Mouse (Mus musculus): ENCODE data around the gene Gm49661. TPM values are rescaled to one million over a fixed set of nuclear protein-coding genes. Genes with fewer than 3 reads are reported as not detected.

Gm49661 gene
- total RNA-seq, 1 experiment from 2014 or later = not detected

DNA sequence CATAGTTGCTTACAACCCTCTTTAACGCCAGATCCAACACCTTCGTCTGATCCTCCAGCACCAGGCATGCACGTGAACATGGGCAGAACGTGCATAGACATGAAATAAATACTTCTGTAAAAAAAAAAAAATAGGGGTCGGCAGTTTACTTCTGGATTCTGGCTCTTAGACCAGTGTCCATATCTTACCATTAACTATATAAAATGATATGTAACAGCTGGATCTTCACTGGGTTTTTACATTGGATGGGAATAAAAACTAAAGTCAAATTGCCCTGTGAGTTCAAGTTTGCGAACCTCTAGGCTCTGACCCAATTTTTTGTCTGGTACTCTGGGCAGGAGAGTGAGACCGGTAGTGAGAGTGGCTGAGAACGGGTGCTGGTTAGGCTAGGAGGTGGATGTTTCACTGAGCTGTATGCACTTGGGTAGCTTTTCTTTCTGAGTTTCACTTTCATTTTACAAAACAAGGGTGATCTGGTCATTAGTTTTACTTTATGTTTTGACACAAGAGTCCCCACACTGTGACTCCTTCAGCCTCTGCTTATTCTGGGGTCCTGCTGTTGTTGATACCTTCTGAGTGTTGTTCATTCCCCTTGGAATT lies 5.4 kb upstream of the Gm49661 start:
- ATAC-seq (replicated peaks in 1 of 2; ENCODE audit: insufficient read depth in 1 of 2, low FRiP score in 2 of 2, low TSS enrichment in 1 of 2, low read depth in 1 of 2, poor library complexity in 2 of 2, severe bottlenecking in 2 of 2) = no peak

DNA sequence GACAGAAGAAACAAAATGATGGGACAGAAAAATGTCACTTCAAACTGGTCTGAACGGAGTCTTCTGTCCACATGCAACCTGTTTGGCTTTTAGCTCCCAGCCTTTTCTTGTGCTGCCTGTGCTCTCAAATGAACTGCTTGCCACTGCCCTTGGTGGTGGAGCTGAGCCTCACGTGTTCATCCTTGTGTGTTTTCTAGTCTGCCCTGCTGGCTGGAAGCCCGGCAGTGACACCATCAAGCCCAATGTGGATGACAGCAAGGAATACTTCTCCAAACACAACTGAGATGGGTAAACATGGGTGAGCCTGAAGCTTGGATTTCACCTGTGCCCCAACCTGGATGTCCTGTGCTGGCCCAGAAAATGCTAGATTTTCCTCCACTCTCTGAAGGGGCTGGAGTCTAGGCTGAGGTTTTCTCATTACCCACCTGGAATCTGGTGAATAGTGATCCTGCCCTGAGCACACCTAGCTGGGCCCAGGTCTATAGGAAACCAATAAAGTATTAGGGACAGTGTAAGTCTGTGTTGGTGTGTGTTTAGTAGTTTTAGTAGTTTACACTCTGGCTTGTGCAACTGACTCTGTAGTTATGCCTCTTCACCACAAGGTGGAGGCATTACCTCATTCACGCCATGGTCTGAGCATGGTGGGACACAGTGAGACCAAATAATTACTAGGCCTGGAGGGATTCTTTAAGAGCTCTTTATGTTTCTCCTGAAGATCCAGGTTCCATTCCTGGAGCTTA lies 4.7 kb upstream of the Gm49661 start:
- no peak for ATAC-seq (replicated peaks in 1 of 2; ENCODE audit: insufficient read depth in 1 of 2, low FRiP score in 2 of 2, low TSS enrichment in 1 of 2, low read depth in 1 of 2, poor library complexity in 2 of 2, severe bottlenecking in 2 of 2)

DNA sequence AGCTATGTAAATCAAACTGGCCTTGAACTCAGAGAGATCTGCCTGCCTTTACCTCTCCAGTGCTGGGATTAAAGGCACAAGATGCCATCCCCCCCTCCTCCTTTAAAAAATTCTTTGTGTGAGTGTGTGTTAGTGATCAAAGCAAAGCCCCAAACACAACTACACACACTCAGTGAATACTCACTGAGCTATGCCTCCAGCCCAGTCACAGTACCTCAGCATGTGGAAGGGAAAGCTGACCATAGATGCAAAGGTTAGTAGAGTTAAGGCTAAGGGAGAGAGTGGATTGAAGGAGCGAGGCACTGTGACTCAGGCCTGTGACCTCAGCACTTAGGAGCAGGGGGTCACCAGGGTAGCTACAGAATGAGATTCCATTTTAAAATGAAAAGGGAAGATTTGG lies 3.8 kb upstream of the Gm49661 start:
- no peak for ATAC-seq (replicated peaks in 1 of 2; ENCODE audit: insufficient read depth in 1 of 2, low FRiP score in 2 of 2, low TSS enrichment in 1 of 2, low read depth in 1 of 2, poor library complexity in 2 of 2, severe bottlenecking in 2 of 2)

GRCm38 (mm10) chr8:84970913-84971312 lies 1.7 kb upstream of the Gm49661 start:
- no peak for ATAC-seq (replicated peaks in 1 of 2; ENCODE audit: insufficient read depth in 1 of 2, low FRiP score in 2 of 2, low TSS enrichment in 1 of 2, low read depth in 1 of 2, poor library complexity in 2 of 2, severe bottlenecking in 2 of 2)

GRCm38 (mm10) chr8:84970135-84970790 lies 1.0 kb upstream of the Gm49661 start:
- no peak for ATAC-seq (replicated peaks in 1 of 2; ENCODE audit: insufficient read depth in 1 of 2, low FRiP score in 2 of 2, low TSS enrichment in 1 of 2, low read depth in 1 of 2, poor library complexity in 2 of 2, severe bottlenecking in 2 of 2)

DNA sequence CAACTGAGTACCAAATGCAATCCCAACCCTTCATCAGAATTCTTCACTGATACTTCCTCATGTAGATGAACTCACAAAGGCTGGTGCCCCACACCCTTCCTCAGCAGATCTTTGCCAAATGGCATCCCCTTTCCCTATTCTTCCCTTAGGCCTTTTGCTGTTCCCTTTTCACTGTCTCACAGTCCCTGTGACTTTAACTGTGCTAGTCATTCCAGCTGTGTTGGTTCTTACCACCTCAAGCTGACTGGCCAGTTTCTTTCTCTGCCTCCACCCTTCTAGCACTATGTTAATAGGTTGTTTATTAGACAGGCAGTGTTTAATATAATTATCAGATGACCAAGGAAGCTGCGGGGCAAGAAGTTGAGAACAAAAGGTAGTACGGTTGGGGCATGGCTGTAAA lies 583 bp downstream of the Gm49661 start:
- no peak for ATAC-seq (replicated peaks in 1 of 2; ENCODE audit: insufficient read depth in 1 of 2, low FRiP score in 2 of 2, low TSS enrichment in 1 of 2, low read depth in 1 of 2, poor library complexity in 2 of 2, severe bottlenecking in 2 of 2)

DNA sequence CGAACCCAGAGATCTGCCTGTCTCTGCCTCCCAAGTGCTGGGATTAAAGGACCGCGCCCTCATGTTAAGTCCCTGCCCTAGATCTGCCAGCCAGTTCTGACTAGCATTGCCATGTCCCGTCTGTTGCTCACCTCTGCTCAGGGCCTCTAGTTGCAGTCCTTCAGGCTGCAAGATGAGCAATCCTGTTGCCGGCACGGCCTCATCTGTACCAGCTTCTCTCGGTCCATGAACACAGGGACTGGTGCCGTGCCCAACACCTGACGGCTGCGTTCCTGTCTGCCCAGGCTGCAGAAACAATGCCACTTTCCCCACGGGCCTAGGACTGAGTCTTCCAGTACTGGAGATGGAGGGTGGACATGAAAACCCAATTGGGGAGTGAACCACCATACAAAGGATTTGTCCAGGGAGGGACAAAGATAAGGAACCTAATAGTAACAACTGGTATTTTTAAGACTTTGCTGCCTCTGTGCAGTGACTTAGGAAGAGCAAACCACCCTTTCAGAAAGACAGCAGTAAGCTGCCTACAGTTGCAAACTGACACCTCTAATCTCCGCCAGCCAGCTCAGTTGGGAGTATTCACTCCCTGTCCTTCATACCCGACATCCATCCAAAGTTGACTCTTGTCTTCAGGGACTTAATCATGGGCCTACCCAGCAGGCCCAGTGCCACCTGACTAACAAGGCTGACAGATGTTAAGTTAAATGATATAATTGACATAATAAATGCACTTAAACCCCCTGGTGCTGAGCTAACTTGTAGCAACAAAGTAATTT lies 1.5 kb downstream of the Gm49661 start:
- ATAC-seq (replicated peaks in 1 of 2; ENCODE audit: insufficient read depth in 1 of 2, low FRiP score in 2 of 2, low TSS enrichment in 1 of 2, low read depth in 1 of 2, poor library complexity in 2 of 2, severe bottlenecking in 2 of 2) = no peak

GRCm38 (mm10) chr8:84966603-84967002 lies 2.6 kb downstream of the Gm49661 start:
- no peak for ATAC-seq (replicated peaks in 1 of 2; ENCODE audit: insufficient read depth in 1 of 2, low FRiP score in 2 of 2, low TSS enrichment in 1 of 2, low read depth in 1 of 2, poor library complexity in 2 of 2, severe bottlenecking in 2 of 2)

DNA sequence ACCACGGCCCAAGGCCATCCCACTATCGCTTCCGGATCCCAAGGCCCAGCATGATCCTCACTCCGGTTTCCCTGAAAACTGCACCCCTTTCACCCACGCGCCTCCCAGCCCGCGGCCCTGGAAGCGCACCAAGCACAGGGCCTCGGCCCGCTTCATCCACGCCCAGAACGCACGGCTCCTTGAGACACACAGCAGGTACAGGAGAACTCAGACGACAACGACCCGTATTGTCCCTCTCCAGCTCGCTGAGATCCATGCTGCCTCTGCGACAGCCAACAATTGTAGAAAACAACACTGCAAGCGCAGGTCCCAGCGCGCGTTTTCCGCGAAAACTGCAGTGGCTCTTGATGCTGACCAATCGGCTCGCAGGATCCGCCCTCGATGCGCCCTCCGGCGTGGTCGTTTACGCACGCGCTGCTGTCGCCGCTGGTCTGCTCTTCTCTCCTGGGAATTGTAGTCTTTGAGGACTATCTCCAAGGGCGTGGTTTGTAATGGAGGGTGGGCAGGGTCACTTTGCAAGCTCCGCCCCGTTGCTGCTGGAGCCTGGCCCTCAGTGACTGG lies 3.4 kb downstream of the Gm49661 start:
- ATAC-seq (replicated peaks in 1 of 2; ENCODE audit: insufficient read depth in 1 of 2, low FRiP score in 2 of 2, low TSS enrichment in 1 of 2, low read depth in 1 of 2, poor library complexity in 2 of 2, severe bottlenecking in 2 of 2) = peak; percentile 93 to 94

DNA sequence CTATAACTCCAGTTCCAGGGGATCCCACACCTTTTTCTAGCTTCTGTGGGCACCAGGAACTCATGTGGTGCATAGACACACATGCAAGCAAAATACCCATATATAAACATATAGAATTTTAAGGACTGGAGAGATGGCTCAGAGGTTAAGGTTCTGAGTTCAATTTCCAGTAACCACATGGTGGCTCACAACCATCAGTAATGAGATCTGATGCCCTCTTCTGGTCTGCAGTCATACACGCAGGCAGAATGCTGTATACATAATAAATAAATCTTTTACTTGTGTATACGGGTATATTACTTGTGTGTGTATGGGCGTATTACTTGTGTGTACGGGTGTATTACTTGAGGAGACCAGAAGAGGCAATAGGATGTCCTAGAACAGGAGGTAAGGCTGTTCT lies 5.3 kb downstream of the Gm49661 start:
- no peak for ATAC-seq (replicated peaks in 1 of 2; ENCODE audit: insufficient read depth in 1 of 2, low FRiP score in 2 of 2, low TSS enrichment in 1 of 2, low read depth in 1 of 2, poor library complexity in 2 of 2, severe bottlenecking in 2 of 2)

DNA sequence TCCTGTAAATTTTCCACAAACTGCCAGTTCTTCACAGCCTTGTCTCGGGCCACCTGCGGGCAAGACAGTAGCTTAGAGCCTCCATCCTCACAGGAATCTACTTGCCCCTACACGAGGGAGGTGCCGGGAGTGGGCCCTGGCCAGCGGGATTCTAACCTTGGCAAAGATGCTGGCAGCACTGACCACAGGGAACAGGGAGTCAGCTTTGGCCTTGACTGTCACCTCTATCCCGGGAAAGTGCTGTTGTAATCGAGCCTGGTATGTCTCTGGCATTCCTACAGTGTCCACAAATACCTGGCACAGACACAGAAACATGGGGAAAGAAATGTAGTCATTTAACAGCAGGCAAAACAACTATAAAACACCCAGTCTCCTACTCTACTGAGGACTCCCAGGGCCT lies 9.4 kb downstream of the Gm49661 start:
- no peak for ATAC-seq (replicated peaks in 1 of 2; ENCODE audit: insufficient read depth in 1 of 2, low FRiP score in 2 of 2, low TSS enrichment in 1 of 2, low read depth in 1 of 2, poor library complexity in 2 of 2, severe bottlenecking in 2 of 2)

DNA sequence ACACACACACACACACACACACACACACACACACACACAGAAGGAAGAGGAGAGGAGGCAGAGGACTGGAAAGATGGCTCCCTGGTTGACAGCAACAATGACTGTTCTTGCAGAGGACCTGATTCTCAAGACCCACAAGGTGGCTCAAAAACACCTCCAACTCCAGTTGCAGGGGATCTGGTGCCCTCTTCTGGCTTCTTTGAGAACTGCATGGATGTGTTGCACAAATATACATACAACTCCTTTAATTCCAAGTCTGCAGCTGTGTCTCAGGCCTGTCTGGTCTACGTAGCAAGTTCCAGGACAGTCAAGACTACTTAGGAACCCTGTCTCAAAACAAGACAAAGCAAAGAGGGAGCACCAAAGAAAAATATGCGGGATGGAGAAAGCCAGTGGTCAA lies 12.5 kb downstream of the Gm49661 start:
- peak; percentile 53 to 64; a peak in 2 of 4 replicates for ATAC-seq (replicated peaks in 1 of 2; ENCODE audit: insufficient read depth in 1 of 2, low FRiP score in 2 of 2, low TSS enrichment in 1 of 2, low read depth in 1 of 2, poor library complexity in 2 of 2, severe bottlenecking in 2 of 2)

GRCm38 (mm10) chr8:84952612-84953255 lies 16.5 kb downstream of the Gm49661 start:
- ATAC-seq (replicated peaks in 1 of 2; ENCODE audit: insufficient read depth in 1 of 2, low FRiP score in 2 of 2, low TSS enrichment in 1 of 2, low read depth in 1 of 2, poor library complexity in 2 of 2, severe bottlenecking in 2 of 2) = peak; percentile 37 to 67

GRCm38 (mm10) chr8:84949753-84950152 lies 19.5 kb downstream of the Gm49661 start:
- ATAC-seq (replicated peaks in 1 of 2; ENCODE audit: insufficient read depth in 1 of 2, low FRiP score in 2 of 2, low TSS enrichment in 1 of 2, low read depth in 1 of 2, poor library complexity in 2 of 2, severe bottlenecking in 2 of 2) = no peak

GRCm38 (mm10) chr8:84947241-84947545 lies 22.0 kb downstream of the Gm49661 start:
- ATAC-seq (replicated peaks in 1 of 2; ENCODE audit: insufficient read depth in 1 of 2, low FRiP score in 2 of 2, low TSS enrichment in 1 of 2, low read depth in 1 of 2, poor library complexity in 2 of 2, severe bottlenecking in 2 of 2) = peak in 1 of 2 experiments; percentile 56; a peak in 2 of 4 replicates

DNA sequence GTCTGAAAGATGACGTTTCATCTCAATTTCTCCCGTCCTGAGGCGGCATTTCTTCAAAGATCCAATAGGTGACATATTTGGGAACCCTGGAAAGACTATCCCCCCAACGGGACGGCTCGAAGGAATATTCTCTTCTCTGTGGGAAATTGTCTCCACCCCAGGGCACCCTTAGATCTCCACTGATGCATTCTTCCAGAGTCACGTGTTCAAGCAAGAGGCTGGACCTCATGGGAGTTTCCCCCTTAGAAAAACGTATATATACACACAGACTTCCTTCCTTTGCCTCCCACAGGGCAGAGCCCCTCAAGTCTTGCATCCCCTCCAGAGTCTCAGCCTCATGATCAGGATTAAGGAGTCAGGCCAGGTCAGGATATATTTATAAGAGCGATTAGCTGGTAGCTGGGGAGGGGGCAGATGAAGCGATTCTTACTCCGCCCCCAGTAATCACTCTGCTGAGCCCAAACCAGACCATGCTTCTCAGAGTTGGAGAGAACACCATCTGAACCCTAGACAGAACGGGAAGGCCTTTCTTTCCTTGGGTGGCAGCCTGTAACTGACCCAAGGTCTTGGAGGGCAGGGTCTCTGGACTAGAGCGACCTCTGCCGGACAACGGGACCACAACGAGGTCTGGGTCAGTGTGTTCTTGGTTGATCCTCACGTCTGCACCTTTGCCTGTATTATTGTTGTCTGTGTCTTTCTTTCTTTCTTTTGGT lies 22.5 kb downstream of the Gm49661 start, which contains the start of gene Rtbdn:
Gene Rtbdn, plus strand, starts transcription at position 464 of the 713 bp plus-strand sequence.
- ATAC-seq (replicated peaks in 1 of 2; ENCODE audit: insufficient read depth in 1 of 2, low FRiP score in 2 of 2, low TSS enrichment in 1 of 2, low read depth in 1 of 2, poor library complexity in 2 of 2, severe bottlenecking in 2 of 2) = no peak

Data from hematopoietic stem cell, adult 5-6 weeks (primary cell).